Mouse (Mus musculus) liver, postnatal 0 days (tissue): ENCODE results near the gene Ift22. TPM values are rescaled to one million over a fixed set of nuclear protein-coding genes. Genes with fewer than 3 reads are reported as not detected.

Experiments used
- ATAC-seq: fragments of 200-750 bp; cut with Nextera tagmentation; 2 replicates; pipeline ENCODE4 v1.8.0; 2017; ENCODE audit warnings: mild to moderate bottlenecking, moderate library complexity
- DNase-seq: peaks from one replicate; pipeline ENCODE4 v3.0.0-alpha.2; 2016
- H3K27ac ChIP-seq: fragments of 300-500 bp; sonication (generic); 2 replicates; pipeline ENCODE4 v1.5.1; 2014; ENCODE audit warnings: antibody characterized with exemption, moderate library complexity, mild to moderate bottlenecking, low read depth
- H3K27me3 ChIP-seq: fragments of 300-500 bp; sonication (generic); 2 replicates; pipeline ENCODE4 v1.6.1; 2014; ENCODE audit warnings: low read length, control low read depth, mixed read lengths; ENCODE audit not compliant: insufficient read depth
- H3K36me3 ChIP-seq: fragments of 300-500 bp; sonication (generic); replicated peaks from 2 replicates; pipeline ENCODE4 v1.6.1; 2014; ENCODE audit warnings: mild to moderate bottlenecking, control low read depth, low read length, moderate library complexity, mixed read lengths; ENCODE audit not compliant: insufficient read depth
- H3K4me1 ChIP-seq: fragments of 300-500 bp; sonication (generic); 2 replicates; pipeline ENCODE4 v1.6.1; 2014; ENCODE audit warnings: antibody characterized with exemption, mild to moderate bottlenecking, control low read depth; ENCODE audit not compliant: insufficient read depth
- H3K4me2 ChIP-seq: fragments of 300-500 bp; sonication (generic); 2 replicates; pipeline ENCODE4 v1.6.1; 2014; ENCODE audit warnings: low read depth, mild to moderate bottlenecking, low read length, moderate library complexity, mixed read lengths
- H3K4me3 ChIP-seq: fragments of 300-500 bp; sonication (generic); 2 replicates; pipeline ENCODE4 v1.5.1; 2014; ENCODE audit warnings: low read depth, low read length
- H3K9ac ChIP-seq: fragments of 300-500 bp; sonication (generic); replicated peaks from 2 replicates; pipeline ENCODE4 v1.6.1; 2014; ENCODE audit warnings: mild to moderate bottlenecking, moderate library complexity
- H3K9me3 ChIP-seq: fragments of 300-500 bp; sonication (generic); 2 replicates; pipeline ENCODE4 v1.6.1; 2016; ENCODE audit warnings: mild to moderate bottlenecking, control low read depth, low read length, mixed read lengths
- CTCF ChIP-seq: sonication (generic); IDR thresholded peaks from 2 replicates; pipeline ENCODE4 v1.5.1; 2016; ENCODE audit warnings: antibody characterized with exemption, low read depth
- EP300 ChIP-seq: IDR thresholded peaks from 2 replicates; pipeline ENCODE4 v1.6.1; 2016; ENCODE audit warnings: antibody characterized with exemption, low read depth, mild to moderate bottlenecking
- WGBS: fragments of 180-500 bp; shearing (Covaris S2); extraction: QIAGEN DNeasy Blood & Tissue Kit; methylation state at CpG from one replicate; pipeline ENCODE4 v1.1.7; 2014; ENCODE audit not compliant: insufficient replicate concordance; 5-methylcytosine and 5-hydroxymethylcytosine counted together
- polyA plus RNA-seq: library from polyadenylated mRNA; unstranded; fragments of >200 nt; fragmentation: Nextera tagmentation; extraction: Ambion mirVana; gene quantifications from 2 replicates; pipeline ENCODE4 v1.2.1, GENCODE M21; 2015

Gene Ift22
- polyA plus RNA-seq, result 9.8 and 11.5 TPM in 2 replicates

- Histone ChIP-seq H3K9ac (peak within 1 kb of the TSS; percentile 52), H3K27ac (peak within 1 kb of the TSS; percentile 37; the same call in 1 of the 2 replicates), H3K4me3 (peak within 1 kb of the TSS; percentile 58), H3K4me1 (no peaks in the 10 kb centered on the region), H3K27me3 (no peaks in the 10 kb centered on the region), H3K9me3 (no peaks in the 10 kb centered on the region), H3K4me2 (peak within 1 kb of the TSS; percentile 74), H3K36me3 (no peaks in the 10 kb centered on the region)
- ATAC-seq (peak; percentile 92), DNase-seq (peak; percentile 85)
- no peak for TF ChIP-seq CTCF
- peak; percentile 45; the same call in 1 of the 2 replicates for TF ChIP-seq EP300
- WGBS, result 6% methylated on average over 32 of the region's 32 CpGs
These were observed at the start of gene Ift22 for GRCm38 (mm10) chr5:136907991-136908857. Gene Ift22, plus strand, starts transcription at chr5:136908150.

- Histone ChIP-seq H3K27me3 (no peaks in the 10 kb centered on the region), H3K4me2 (no peak overlapping the region), H3K27ac (no peak overlapping the region), H3K4me3 (no peak overlapping the region), H3K4me1 (peaks cover 14% of the 10 kb centered on the region), H3K36me3 (no peaks in the 10 kb centered on the region), H3K9me3 (no peaks in the 10 kb centered on the region), H3K9ac (no peak overlapping the region)
- 45% methylated on average over 20 of the region's 20 CpGs for WGBS
- DNase-seq, result no peak
- ATAC-seq, result no peak
- no peak for TF ChIP-seq CTCF
- TF ChIP-seq EP300, result no peak
These were observed 46.6 kb upstream of the Ift22 start for GRCm38 (mm10) chr5:136861191-136861940.

DNA sequence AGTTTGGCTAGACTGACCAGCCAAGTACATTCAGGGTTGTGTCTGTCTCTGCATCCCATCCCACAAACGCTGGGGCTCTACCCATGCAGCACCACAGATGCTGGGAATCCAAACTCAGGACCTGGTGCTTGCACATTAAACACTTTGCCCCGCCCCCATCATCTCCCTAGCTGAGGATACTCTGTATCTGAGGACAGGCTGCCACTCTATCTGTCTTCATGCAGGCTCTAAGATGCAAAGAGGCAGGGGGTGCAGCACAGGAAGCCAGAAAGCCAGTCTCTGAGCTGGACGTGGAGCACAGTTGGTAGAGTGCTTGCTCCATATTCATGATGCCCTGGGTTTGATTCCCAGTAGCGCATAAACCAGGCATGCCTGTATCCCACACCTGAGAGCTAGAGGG is 45.1 kb upstream of the Ift22 start:
- TF ChIP-seq EP300 (no peak), CTCF (no peak)
- Histone ChIP-seq H3K4me1 (peaks cover 14% of the 10 kb centered on the region), H3K4me2 (no peak overlapping the region), H3K27ac (peak overlapping the region; percentile 67), H3K9me3 (no peaks in the 10 kb centered on the region), H3K36me3 (no peaks in the 10 kb centered on the region), H3K27me3 (no peaks in the 10 kb centered on the region), H3K9ac (no peak overlapping the region), H3K4me3 (no peak overlapping the region)
- no peak for DNase-seq
- no peak for ATAC-seq
- WGBS, result 46% methylated on average over 4 of the region's 4 CpGs

GRCm38 (mm10) chr5:136863276-136863675 is 44.7 kb upstream of the Ift22 start:
- no peak for TF ChIP-seq EP300
- TF ChIP-seq CTCF, result no peak
- DNase-seq, result no peak
- no peak for ATAC-seq
- H3K4me1 ChIP-seq, result peaks cover 14% of the 10 kb centered on the region
- H3K4me2 ChIP-seq, result peak overlapping the region; percentile 29; the same call in 1 of the 2 replicates
- peak overlapping the region; percentile 67; the same call in 1 of the 2 replicates for H3K27ac ChIP-seq
- H3K36me3 ChIP-seq, result no peaks in the 10 kb centered on the region
- no peaks in the 10 kb centered on the region for H3K27me3 ChIP-seq
- no peak overlapping the region for H3K4me3 ChIP-seq
- 60% methylated on average over 9 of the region's 9 CpGs for WGBS
- no peaks in the 10 kb centered on the region for H3K9me3 ChIP-seq
- no peak overlapping the region for H3K9ac ChIP-seq

GRCm38 (mm10) chr5:136863961-136864674 is 43.8 kb upstream of the Ift22 start:
- no peaks in the 10 kb centered on the region for H3K36me3 ChIP-seq
- WGBS, result 5% methylated on average over 14 of the region's 14 CpGs
- peaks cover 14% of the 10 kb centered on the region for H3K4me1 ChIP-seq
- H3K4me2 ChIP-seq, result peak overlapping the region; percentile 29
- H3K9me3 ChIP-seq, result no peaks in the 10 kb centered on the region
- no peak overlapping the region for H3K4me3 ChIP-seq
- TF ChIP-seq EP300 (no peak), CTCF (no peak)
- ATAC-seq, result peak; percentile 83
- no peaks in the 10 kb centered on the region for H3K27me3 ChIP-seq
- H3K27ac ChIP-seq, result peak overlapping the region; percentile 67
- H3K9ac ChIP-seq, result no peak overlapping the region
- peak; percentile 64 for DNase-seq

DNA sequence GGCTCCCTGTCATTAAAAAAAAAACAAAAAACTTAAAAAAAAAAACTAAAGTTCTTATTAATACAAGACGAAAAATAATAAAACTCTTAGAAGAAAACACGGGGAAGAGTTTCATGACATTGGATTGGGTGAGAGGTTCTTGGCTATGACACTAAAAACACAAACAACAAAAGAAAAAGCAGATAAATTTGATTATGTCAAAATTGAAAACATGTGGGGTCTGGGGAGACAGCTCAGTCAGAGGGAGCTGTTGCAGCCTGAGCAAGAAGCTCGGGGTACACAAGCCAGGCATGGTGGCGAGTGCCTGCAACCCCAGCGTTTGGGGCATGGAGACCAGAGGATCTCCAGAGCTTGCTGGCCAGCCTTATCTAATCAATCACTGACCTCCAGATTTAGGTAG is 40.2 kb upstream of the Ift22 start:
- ATAC-seq (no peak), DNase-seq (no peak)
- Histone ChIP-seq H3K27ac (no peak overlapping the region), H3K4me1 (peaks cover 10% of the 10 kb centered on the region), H3K9me3 (no peaks in the 10 kb centered on the region), H3K9ac (no peak overlapping the region), H3K27me3 (no peaks in the 10 kb centered on the region), H3K36me3 (no peaks in the 10 kb centered on the region), H3K4me3 (no peak overlapping the region), H3K4me2 (no peak overlapping the region)
- TF ChIP-seq EP300 (no peak), CTCF (no peak)
- WGBS, result 68% methylated on average over 5 of the region's 5 CpGs
